ENCODE assay signal across 8 mouse cellular contexts in genomic region chr2:131055631-131056030, GRCm38 (mm10). TPM values are rescaled to one million over a fixed set of nuclear protein-coding genes. Genes with fewer than 3 reads are reported as not detected.
A peak's percentile ranks its signal among the peaks of the same experiment; 100 is the strongest.
DNase-seq lines count a peak whose midpoint lies in the region; ATAC-seq and TF ChIP-seq lines count a peak whose summit lies in the region.

No protein-coding gene starts in this region.

- 8% methylated on average over 10 of the region's 10 CpGs for WGBS in forebrain, embryonic 14.5 days
- 6% methylated on average over 10 of the region's 10 CpGs for WGBS in liver, embryonic 15.5 days (ENCODE audit: insufficient replicate concordance)

- H3K9ac ChIP-seq in forebrain, embryonic 14.5 days (ENCODE audit: low read length) = no peak overlapping the region
- no peak overlapping the region for H3K9ac ChIP-seq in liver, embryonic 15.5 days

- peak; percentile 55 for TF ChIP-seq CTCF in left cerebral cortex, adult 2 months (IDR thresholded peaks at IDR 0.05)

- H3K4me1 ChIP-seq in forebrain, embryonic 14.5 days (ENCODE audit: control insufficient read depth, insufficient read depth, low read length) = peaks cover 3% of the 10 kb centered on the region; the same call in 1 of the 2 replicates
- peaks cover 46% of the 10 kb centered on the region for H3K4me1 ChIP-seq in liver, embryonic 15.5 days (replicated peaks)

- H3K36me3 ChIP-seq in forebrain, embryonic 14.5 days (ENCODE audit: control insufficient read depth, insufficient read depth, low read length) = no peaks in the 10 kb centered on the region
- H3K36me3 ChIP-seq in liver, embryonic 15.5 days (replicated peaks) = no peaks in the 10 kb centered on the region

- no peak for DNase-seq in left cerebral cortex, adult 2 months (ENCODE audit: extremely low spot score in 1 of 2, low spot score in 2 of 2)
- no peak for DNase-seq in left cerebral cortex, postnatal 25 days (ENCODE audit: low spot score in 2 of 2)
- peak; percentile 44 for DNase-seq in adrenal gland, adult 2 months
- DNase-seq in forebrain, embryonic 14.5 days (ENCODE audit: low spot score) = peak; percentile 51
- DNase-seq in natural killer cell, adult 2 months (ENCODE audit: low spot score in 2 of 2) = peak; percentile 30 to 49
- no peak for DNase-seq in frontal cortex, postnatal 14 days (ENCODE audit: low spot score in 2 of 2)

- H3K27me3 ChIP-seq in forebrain, embryonic 14.5 days (replicated peaks; ENCODE audit: control insufficient read depth, insufficient read depth, low read length) = peaks cover 40% of the 10 kb centered on the region
- peaks cover 96% of the 10 kb centered on the region for H3K27me3 ChIP-seq in liver, embryonic 15.5 days

- H3K4me2 ChIP-seq in forebrain, embryonic 14.5 days (ENCODE audit: low read length) = no peak overlapping the region
- peak overlapping the region; percentile 34; the same call in 1 of the 2 replicates for H3K4me2 ChIP-seq in liver, embryonic 15.5 days

- H3K9me3 ChIP-seq in forebrain, embryonic 14.5 days (replicated peaks; ENCODE audit: control insufficient read depth, low read length) = no peaks in the 10 kb centered on the region
- H3K9me3 ChIP-seq in liver, embryonic 15.5 days (replicated peaks) = no peaks in the 10 kb centered on the region

- intact Hi-C loops in left cerebral cortex, adult 2 months (cut with DNase I) = loop anchor here (5.0 kb wide), 2 partner anchors 107 to 197 kb away; partner anchors contain the start of gene 1700037H04Rik
- intact Hi-C loops in left cerebral cortex, postnatal 25 days (cut with DNase I) = no loop called here

- H3K4me3 ChIP-seq in left cerebral cortex, adult 2 months = no peak overlapping the region
- no peak overlapping the region for H3K4me3 ChIP-seq in forebrain, embryonic 14.5 days (ENCODE audit: low read depth, low read length)
- no peak overlapping the region for H3K4me3 ChIP-seq in liver, embryonic 15.5 days (replicated peaks)

- no peak overlapping the region for H3K27ac ChIP-seq in left cerebral cortex, adult 2 months
- no peak overlapping the region for H3K27ac ChIP-seq in forebrain, embryonic 14.5 days (ENCODE audit: low read depth, low read length)
- H3K27ac ChIP-seq in liver, embryonic 15.5 days (replicated peaks) = no peak overlapping the region

- ATAC-seq in forebrain, embryonic 14.5 days = peak; percentile 36; the same call in 1 of the 2 replicates
- peak; percentile 72 for ATAC-seq in inflammation-experienced regulatory T-cells, adult 6 months
- 0 out of 2 replicates have a peak, but pooled peaks have one; percentile 5 for ATAC-seq in liver, embryonic 15.5 days (ENCODE audit: insufficient read depth)

RNA-seq across cellular contexts. Expression of gene Adam33, which starts 8.0 kb away (rescaled TPM):
- total RNA-seq in left cerebral cortex, adult 2 months (2021) = 1 to 10 TPM; 8.9 to 9.6 TPM
- total RNA-seq in left cerebral cortex, postnatal 25 days (2021) = 1 to 10 TPM; 4.1 to 6.9 TPM
- total RNA-seq in adrenal gland, adult 2 months (2021) = 1 to 10 TPM; 1.6 to 3.4 TPM
- polyA plus RNA-seq in adrenal gland, adult 2 months (2012; rRNA removed) = 11.5 and 15.5 TPM in 2 replicates
- polyA plus RNA-seq in forebrain, embryonic 14.5 days (2014; fragmentation: Nextera tagmentation; extraction: Ambion mirVana) = 0.52 and 0.79 TPM in 2 replicates
- under 1 TPM in 2 of 3 experiments, not detected in 1; 0.15 to 0.42 TPM for polyA plus RNA-seq in inflammation-experienced regulatory T-cells, adult 6 months (2017; shearing (Covaris generic))
- polyA plus RNA-seq in liver, embryonic 15.5 days (2015; fragmentation: Nextera tagmentation; extraction: Ambion mirVana) = 0.62 and 0.86 TPM in 2 replicates

RNA-seq across cellular contexts. Expression of gene Gfra4, which starts 12.7 kb away (rescaled TPM):
- 10 to 100 TPM; 50.3 to 55.3 TPM for total RNA-seq in left cerebral cortex, adult 2 months (2021)
- 10 to 100 TPM; 58.3 to 63.0 TPM for total RNA-seq in left cerebral cortex, postnatal 25 days (2021)
- total RNA-seq in adrenal gland, adult 2 months (2021) = 1 to 10 TPM; 5.9 to 6.1 TPM
- 30.4 and 56.7 TPM in 2 replicates for polyA plus RNA-seq in adrenal gland, adult 2 months (2012; rRNA removed)
- 30.6 and 33.6 TPM in 2 replicates for polyA plus RNA-seq in forebrain, embryonic 14.5 days (2014; fragmentation: Nextera tagmentation; extraction: Ambion mirVana)
- under 1 TPM in 1 of 3 experiments, not detected in 2; 0.38 TPM for polyA plus RNA-seq in inflammation-experienced regulatory T-cells, adult 6 months (2017; shearing (Covaris generic))
- 0.23 and 0.37 TPM in 2 replicates for polyA plus RNA-seq in liver, embryonic 15.5 days (2015; fragmentation: Nextera tagmentation; extraction: Ambion mirVana)

RNA-seq across cellular contexts. Expression of gene Siglec1, which starts 30.9 kb away (rescaled TPM):
- under 1 TPM; 0.44 to 0.45 TPM for total RNA-seq in left cerebral cortex, adult 2 months (2021)
- total RNA-seq in left cerebral cortex, postnatal 25 days (2021) = under 1 TPM; 0.23 to 0.28 TPM
- total RNA-seq in adrenal gland, adult 2 months (2021) = 1 to 10 TPM; 4.1 to 6.6 TPM
- 17.9 and 19.8 TPM in 2 replicates for polyA plus RNA-seq in adrenal gland, adult 2 months (2012; rRNA removed)
- 0.10 and 0.25 TPM in 2 replicates for polyA plus RNA-seq in forebrain, embryonic 14.5 days (2014; fragmentation: Nextera tagmentation; extraction: Ambion mirVana)
- not detected for polyA plus RNA-seq in inflammation-experienced regulatory T-cells, adult 6 months (2017; shearing (Covaris generic))
- 1.5 and 1.7 TPM in 2 replicates for polyA plus RNA-seq in liver, embryonic 15.5 days (2015; fragmentation: Nextera tagmentation; extraction: Ambion mirVana)

Comparison
In these comparisons a context has a peak if more than half of its experiments do, and no peak if none do; other contexts are left out.
1. DNase-seq: peak in adrenal gland, adult 2 months (single experiment), forebrain, embryonic 14.5 days (single experiment) and natural killer cell, adult 2 months (2 of 2); none in left cerebral cortex, adult 2 months (0 of 2), left cerebral cortex, postnatal 25 days (0 of 2) and frontal cortex, postnatal 14 days (0 of 2).
2. ATAC-seq: peak in every context shown above with its lines; median percentile 72 in inflammation-experienced regulatory T-cells, adult 6 months; 36 in forebrain, embryonic 14.5 days; 5 in liver, embryonic 15.5 days.
3. RNA of gene Gfra4, which starts 12.7 kb away (polyA plus RNA-seq): 30.6 to 33.6 TPM in forebrain, embryonic 14.5 days and 30.4 to 56.7 TPM in adrenal gland, adult 2 months; 0.23 to 0.37 TPM in liver, embryonic 15.5 days and 0.38 TPM in inflammation-experienced regulatory T-cells, adult 6 months; every median in the first group is over 10 times any median in the second.